In the genomic region with DNA sequence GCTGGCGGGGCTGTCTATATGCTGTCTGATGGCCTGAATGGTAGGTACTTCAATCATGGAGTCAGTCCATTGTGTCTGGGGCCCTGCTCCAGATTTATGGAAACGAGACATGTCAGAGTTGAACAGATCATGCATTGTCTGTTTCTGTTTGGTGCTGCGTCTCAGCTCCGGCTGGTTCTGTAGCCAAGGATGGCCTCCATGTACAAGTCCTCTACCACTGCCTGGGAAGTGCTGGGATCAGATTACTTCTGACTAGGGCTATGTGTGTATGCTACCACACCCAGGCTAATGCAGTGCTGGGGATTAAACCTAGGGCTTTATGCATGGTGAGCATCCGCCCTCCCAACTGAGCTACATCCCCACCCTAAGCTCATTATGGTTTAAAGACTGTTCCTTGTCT, we compare ENCODE assay signal across 20 mouse cellular contexts.
DNase-seq lines count a peak whose midpoint lies in the region; ATAC-seq and TF ChIP-seq lines count a peak whose summit lies in the region.
"Had no signal": no experiment of that assay in that cellular context is flagged by ENCODE, and none has a peak within 500 bp of the region (broad histone marks: within the 10 kb centered on the region; RNA-seq: fewer than 3 reads in every experiment).

No protein-coding gene starts in this region.

- no peak; the same call in 1 of the 2 replicates for ATAC-seq in neural tube, embryonic 11.5 days (ENCODE audit: insufficient read depth, low FRiP score, low TSS enrichment)
- ATAC-seq in neural tube, embryonic 15.5 days (ENCODE audit: low FRiP score), result no peak
- ATAC-seq: forebrain, embryonic 13.5 days; forebrain, postnatal 0 days; hindbrain, embryonic 16.5 days; inflammation-experienced regulatory T-cells, adult 6 months; intestine, postnatal 0 days had no signal

- H3K4me1 ChIP-seq in neural tube, embryonic 11.5 days (ENCODE audit: control insufficient read depth, insufficient read depth, low read length), result peaks cover 4% of the 10 kb centered on the region; the same call in 1 of the 2 replicates
- 0 out of 2 replicates have a peak, but pooled peaks cover 2% of the 10 kb centered on the region for H3K4me1 ChIP-seq in neural tube, embryonic 15.5 days
- peaks cover 7 to 15% of the 10 kb centered on the region in 2 experiments; a peak in 3 of 4 replicates for H3K4me1 ChIP-seq in ES-E14 (ENCODE audit: control insufficient read depth in 2 of 2, insufficient read depth in 2 of 2, low read length in 2 of 2, poor library complexity in 1 of 2)
- H3K4me1 ChIP-seq: forebrain, embryonic 13.5 days had no signal

- no peaks in the 10 kb centered on the region for H3K36me3 ChIP-seq in neural tube, embryonic 11.5 days (ENCODE audit: control insufficient read depth, insufficient read depth, low read length)
- H3K36me3 ChIP-seq in neural tube, embryonic 15.5 days, result no peaks in the 10 kb centered on the region
- no peaks in the 10 kb centered on the region for H3K36me3 ChIP-seq in ES-E14 (ENCODE audit: control insufficient read depth, insufficient read depth, low read length, poor library complexity, severe bottlenecking)
- H3K36me3 ChIP-seq: embryonic facial prominence, embryonic 10.5 days; hindbrain, embryonic 12.5 days had no signal

- H3K4me3 ChIP-seq in neural tube, embryonic 11.5 days (ENCODE audit: low read depth, low read length), result no peak overlapping the region
- H3K4me3 ChIP-seq in neural tube, embryonic 15.5 days (replicated peaks), result no peak overlapping the region
- peak overlapping the region in 1 of 2 experiments; percentile 17; a peak in 2 of 4 replicates for H3K4me3 ChIP-seq in ES-E14 (ENCODE audit: insufficient read depth in 1 of 2, low read depth in 1 of 2, low read length in 2 of 2, poor library complexity in 1 of 2, severe bottlenecking in 1 of 2)
- H3K4me3 ChIP-seq: embryonic facial prominence, embryonic 10.5 days; forebrain, embryonic 13.5 days; hindbrain, embryonic 12.5 days had no signal

- no peaks in the 10 kb centered on the region for H3K9me3 ChIP-seq in neural tube, embryonic 11.5 days (ENCODE audit: control insufficient read depth, low read length)
- no peaks in the 10 kb centered on the region for H3K9me3 ChIP-seq in neural tube, embryonic 15.5 days (replicated peaks)
- no peaks in the 10 kb centered on the region for H3K9me3 ChIP-seq in ES-E14 (ENCODE audit: control insufficient read depth, insufficient read depth, low read depth, low read length)
- H3K9me3 ChIP-seq: embryonic facial prominence, embryonic 10.5 days; forebrain, embryonic 13.5 days; hindbrain, embryonic 12.5 days had no signal

- no peaks in the 10 kb centered on the region for H3K27me3 ChIP-seq in neural tube, embryonic 11.5 days (ENCODE audit: control insufficient read depth, insufficient read depth, low read length)
- no peaks in the 10 kb centered on the region for H3K27me3 ChIP-seq in neural tube, embryonic 15.5 days (replicated peaks)
- H3K27me3 ChIP-seq: forebrain, embryonic 13.5 days; hindbrain, embryonic 12.5 days had no signal

- in situ Hi-C loops in ES-E14 (cut with MboI; ENCODE audit: low sequenced_read_pairs in 2 of 2, unreplicated experiment in 2 of 2), result no loop called here

- DNase-seq in heart, adult 11 months, result peak; percentile 79
- DNase-seq in heart, adult 9 months (ENCODE audit: low spot score in 2 of 2), result no peak
- peak; percentile 30 for DNase-seq in neural tube, embryonic 11.5 days (ENCODE audit: low spot score)
- DNase-seq in ES-E14 (ENCODE audit: low read depth, low spot score), result no peak
- peak; percentile 16 for DNase-seq in retina, postnatal 1 day
- no peak for DNase-seq in cerebellum, adult 9-10 months
- DNase-seq in cerebellum, adult 18-20 months, result no peak
- DNase-seq: adrenal gland, adult 2 months; adrenal gland, postnatal 36 days; cerebellum, adult 9-11 months; forebrain, postnatal 0 days; gastrocnemius, postnatal 36 days; kidney, adult 8-10 months had no signal

- no peak overlapping the region for H3K4me2 ChIP-seq in neural tube, embryonic 11.5 days (ENCODE audit: low read depth)
- H3K4me2 ChIP-seq in neural tube, embryonic 15.5 days, result no peak overlapping the region
- H3K4me2 ChIP-seq: forebrain, embryonic 13.5 days; hindbrain, embryonic 12.5 days had no signal

- H3K27ac ChIP-seq in neural tube, embryonic 11.5 days (ENCODE audit: low read depth, low read length), result peak overlapping the region; percentile 46; the same call in 1 of the 2 replicates
- H3K27ac ChIP-seq in neural tube, embryonic 15.5 days (replicated peaks), result no peak overlapping the region
- H3K27ac ChIP-seq in ES-E14 (ENCODE audit: insufficient read depth, low read depth, low read length, poor library complexity, severe bottlenecking), result no peak overlapping the region; the same call in 1 of the 2 replicates
- H3K27ac ChIP-seq: embryonic facial prominence, embryonic 10.5 days; forebrain, embryonic 13.5 days; hindbrain, embryonic 12.5 days had no signal

- 53% methylated on average over 5 of the region's 5 CpGs for WGBS in neural tube, embryonic 11.5 days
- WGBS in neural tube, embryonic 15.5 days, result 48% methylated on average over 5 of the region's 5 CpGs

- no peak overlapping the region for H3K9ac ChIP-seq in neural tube, embryonic 11.5 days (ENCODE audit: low read length)
- no peak overlapping the region for H3K9ac ChIP-seq in neural tube, embryonic 15.5 days (replicated peaks)
- 0 out of 2 replicates have a peak overlapping the region, but pooled peaks have one; percentile 29 for H3K9ac ChIP-seq in ES-E14 (ENCODE audit: insufficient read depth, low read depth, low read length, poor library complexity, severe bottlenecking)
- H3K9ac ChIP-seq: forebrain, embryonic 13.5 days; forebrain, postnatal 0 days; hindbrain, embryonic 12.5 days had no signal

TF ChIP-seq in ES-E14, 5 proteins besides CTCF, POLR2A, EP300 and RAD21:
- TF ChIP-seq HCFC1 (IDR thresholded peaks at IDR 0.05; ENCODE audit: borderline replicate concordance, insufficient read depth, low read length) (no peak), ZC3H11A (IDR thresholded peaks at IDR 0.05; ENCODE audit: borderline replicate concordance, low read depth, low read length) (no peak), ZNF384 (IDR thresholded peaks at IDR 0.05; ENCODE audit: low read depth, low read length) (no peak), CHD2 (IDR thresholded peaks at IDR 0.05; ENCODE audit: low read depth, low read length) (no peak), MAFK (IDR thresholded peaks at IDR 0.05; ENCODE audit: insufficient read depth, low read depth, low read length) (no peak)

Comparison
In these comparisons a context has a peak if more than half of its experiments do, and no peak if none do; other contexts are left out.
1. DNase-seq: peak in heart, adult 11 months (single experiment), neural tube, embryonic 11.5 days (single experiment) and retina, postnatal 1 day (single experiment); none in heart, adult 9 months (0 of 2), ES-E14 (single experiment), cerebellum, adult 9-10 months (single experiment) and cerebellum, adult 18-20 months (0 of 2).